Mouse (Mus musculus) neural tube, embryonic 14.5 days (tissue): ENCODE measurements around the gene Prr19. TPM values are rescaled to one million over a fixed set of nuclear protein-coding genes. Genes with fewer than 3 reads are reported as not detected.
"Not testable (repeated sequence)": the region's sequence is repeated elsewhere in the genome, so short reads cannot be mapped to it uniquely, and the experiment has no call there.

Experiments
- ATAC-seq: fragments of 200-750 bp; cut with Nextera tagmentation; 2 replicates; pipeline ENCODE4 v1.8.0; 2017; ENCODE audit warnings: low read depth, mild to moderate bottlenecking, moderate TSS enrichment, moderate library complexity
- H3K27ac ChIP-seq: fragments of 300-500 bp; sonication (generic); 2 replicates; pipeline ENCODE4 v1.5.1; 2014; ENCODE audit warnings: low read depth, mild to moderate bottlenecking, control low read depth, low read length, moderate library complexity, mixed read lengths
- H3K27me3 ChIP-seq: fragments of 300-500 bp; sonication (generic); 2 replicates; pipeline ENCODE4 v1.6.1; 2014; ENCODE audit warnings: low read length; ENCODE audit not compliant: control insufficient read depth, insufficient read depth
- H3K36me3 ChIP-seq: fragments of 300-500 bp; sonication (generic); 2 replicates; pipeline ENCODE4 v1.6.1; 2014; ENCODE audit warnings: low read length, mixed read lengths; ENCODE audit not compliant: control insufficient read depth, insufficient read depth
- H3K4me1 ChIP-seq: fragments of 300-500 bp; sonication (generic); 2 replicates; pipeline ENCODE4 v1.6.1; 2014; ENCODE audit warnings: low read length; ENCODE audit not compliant: control insufficient read depth, insufficient read depth
- H3K4me2 ChIP-seq: fragments of 300-500 bp; sonication (generic); 2 replicates; pipeline ENCODE4 v1.6.1; 2014; ENCODE audit warnings: mild to moderate bottlenecking, low read depth, low read length, control low read depth
- H3K4me3 ChIP-seq: fragments of 300-500 bp; sonication (generic); 2 replicates; pipeline ENCODE4 v1.5.1; 2014; ENCODE audit warnings: low read depth, low read length, control low read depth, mixed read lengths
- H3K9ac ChIP-seq: fragments of 300-500 bp; sonication (generic); replicated peaks from 2 replicates; pipeline ENCODE4 v1.6.1; 2014; ENCODE audit warnings: low read depth, mild to moderate bottlenecking, control low read depth, low read length, mixed read lengths
- H3K9me3 ChIP-seq: fragments of 300-500 bp; sonication (generic); 2 replicates; pipeline ENCODE4 v1.6.1; 2016; ENCODE audit warnings: low read length; ENCODE audit not compliant: control insufficient read depth
- WGBS: fragments of 180-500 bp; shearing (Covaris S2); extraction: QIAGEN DNeasy Blood & Tissue Kit; methylation state at CpG from one replicate; pipeline ENCODE4 v1.1.7; 2014; 5-methylcytosine and 5-hydroxymethylcytosine counted together
- polyA plus RNA-seq: library from polyadenylated mRNA; unstranded; fragments of >200 nt; fragmentation: Nextera tagmentation; extraction: Ambion mirVana; gene quantifications from 2 replicates; pipeline ENCODE4 v1.2.1, GENCODE M21; 2014

Gene Prr19
- polyA plus RNA-seq, 1 experiment from 2014 or later: 4.3 TPM

- H3K27ac ChIP-seq: no peak overlapping the region
- ATAC-seq: no peak
- 0 out of 2 replicates have a peak, but pooled peaks cover 4% of the 10 kb centered on the region for H3K36me3 ChIP-seq
- WGBS: 89% methylated on average over 2 of the region's 2 CpGs
- H3K4me1 ChIP-seq: peaks cover 8% of the 10 kb centered on the region
- H3K9me3 ChIP-seq: no peaks in the 10 kb centered on the region
- H3K9ac ChIP-seq: no peak overlapping the region
- H3K4me3 ChIP-seq: no peak overlapping the region
- H3K4me2 ChIP-seq: no peak overlapping the region
- no peaks in the 10 kb centered on the region for H3K27me3 ChIP-seq
Measured at GRCm38 (mm10) chr7:25323219-25323618, 22.0 kb downstream of the Prr19 start.

- H3K27ac ChIP-seq, H3K4me2 ChIP-seq, H3K9me3 ChIP-seq, H3K9ac ChIP-seq, H3K4me1 ChIP-seq, ATAC-seq, H3K4me3 ChIP-seq, H3K27me3 ChIP-seq: not testable (repeated sequence)
- H3K36me3 ChIP-seq: peaks cover 14% of the 10 kb centered on the region; the same call in 1 of the 2 replicates
- WGBS: 85% methylated on average over 6 of the region's 6 CpGs
Measured at GRCm38 (mm10) chr7:25325431-25325830, 24.2 kb downstream of the Prr19 start.

- peaks cover 21% of the 10 kb centered on the region; the same call in 1 of the 2 replicates for H3K36me3 ChIP-seq
- ATAC-seq: no peak
- H3K9me3 ChIP-seq: no peaks in the 10 kb centered on the region
- H3K27me3 ChIP-seq: no peaks in the 10 kb centered on the region
- H3K4me3 ChIP-seq: no peak overlapping the region
- 93% methylated on average over 8 of the region's 8 CpGs for WGBS
- H3K4me2 ChIP-seq: no peak overlapping the region
- no peak overlapping the region for H3K9ac ChIP-seq
- peaks cover 8% of the 10 kb centered on the region for H3K4me1 ChIP-seq
- no peak overlapping the region for H3K27ac ChIP-seq
Measured at GRCm38 (mm10) chr7:25326233-25326632, 25.0 kb downstream of the Prr19 start.

GRCm38 (mm10) chr7:25333596-25334307 is 32.5 kb downstream of the Prr19 start:
- ATAC-seq: peak; percentile 24; the same call in 1 of the 2 replicates
- H3K27ac ChIP-seq: no peak overlapping the region
- H3K36me3 ChIP-seq: peaks cover 30% of the 10 kb centered on the region; the same call in 1 of the 2 replicates

GRCm38 (mm10) chr7:25334472-25334871 is 33.3 kb downstream of the Prr19 start:
- Histone ChIP-seq H3K9me3 (no peaks in the 10 kb centered on the region), H3K36me3 (peaks cover 34% of the 10 kb centered on the region), H3K9ac (no peak overlapping the region), H3K4me3 (no peak overlapping the region), H3K4me1 (no peaks in the 10 kb centered on the region), H3K27me3 (no peaks in the 10 kb centered on the region), H3K4me2 (no peak overlapping the region), H3K27ac (no peak overlapping the region)
- peak; percentile 21; the same call in 1 of the 2 replicates for ATAC-seq
- WGBS: 81% methylated on average over 12 of the region's 12 CpGs

More at GRCm38 (mm10) chr7:25333596-25334307, 32.5 kb downstream of the Prr19 start:
- Histone ChIP-seq H3K9me3 (no peaks in the 10 kb centered on the region), H3K4me2 (no peak overlapping the region), H3K27me3 (no peaks in the 10 kb centered on the region), H3K9ac (no peak overlapping the region), H3K4me3 (no peak overlapping the region), H3K4me1 (no peaks in the 10 kb centered on the region)
- 37% methylated on average over 16 of the region's 16 CpGs for WGBS

- peaks cover 45% of the 10 kb centered on the region for H3K36me3 ChIP-seq
Measured at GRCm38 (mm10) chr7:25339329-25339728, 38.1 kb downstream of the Prr19 start.

GRCm38 (mm10) chr7:25341000-25341784 is 40.0 kb downstream of the Prr19 start:
- Histone ChIP-seq H3K9me3 (no peaks in the 10 kb centered on the region), H3K27ac (no peak overlapping the region), H3K9ac (no peak overlapping the region), H3K4me2 (no peak overlapping the region), H3K4me1 (no peaks in the 10 kb centered on the region), H3K4me3 (no peak overlapping the region), H3K36me3 (peaks cover 38% of the 10 kb centered on the region), H3K27me3 (no peaks in the 10 kb centered on the region)
- WGBS: 76% methylated on average over 20 of the region's 20 CpGs
- no peak for ATAC-seq

More at GRCm38 (mm10) chr7:25339329-25339728, 38.1 kb downstream of the Prr19 start:
- no peak for ATAC-seq
- WGBS: 93% methylated on average over 9 of the region's 9 CpGs
- no peaks in the 10 kb centered on the region for H3K27me3 ChIP-seq
- H3K4me3 ChIP-seq: no peak overlapping the region
- H3K4me2 ChIP-seq: no peak overlapping the region
- no peaks in the 10 kb centered on the region for H3K4me1 ChIP-seq
- no peak overlapping the region for H3K27ac ChIP-seq
- H3K9ac ChIP-seq: no peak overlapping the region
- H3K9me3 ChIP-seq: no peaks in the 10 kb centered on the region

GRCm38 (mm10) chr7:25348861-25349260 is 47.6 kb downstream of the Prr19 start:
- H3K4me2 ChIP-seq: no peak overlapping the region
- 89% methylated on average over 8 of the region's 8 CpGs for WGBS
- H3K4me3 ChIP-seq: no peak overlapping the region
- no peak for ATAC-seq
- no peaks in the 10 kb centered on the region for H3K27me3 ChIP-seq
- no peaks in the 10 kb centered on the region for H3K4me1 ChIP-seq
- no peak overlapping the region for H3K27ac ChIP-seq
- no peak overlapping the region for H3K9ac ChIP-seq
- H3K36me3 ChIP-seq: peaks cover 53% of the 10 kb centered on the region
- no peaks in the 10 kb centered on the region for H3K9me3 ChIP-seq
